Mouse (Mus musculus): Measurements from ENCODE around the gene Sfxn3. TPM values are rescaled to one million over a fixed set of nuclear protein-coding genes. Genes with fewer than 3 reads are reported as not detected.

Sfxn3 gene
- polyA plus RNA-seq (2012; rRNA removed) = 10.2 and 11.4 TPM in 2 replicates

- under 1% methylated on average over 26 of the region's 26 CpGs for WGBS
- DNase-seq (ENCODE audit: low read depth, low spot score) = no peak
Measured at GRCm38 (mm10) chr19:45047417-45047934, at the start of gene Sfxn3. Sfxn3 (plus strand) TSS chr19:45047503.

- no peak for DNase-seq (ENCODE audit: low read depth, low spot score)
- 79% methylated on average over 11 of the region's 11 CpGs for WGBS
Measured at GRCm38 (mm10) chr19:44997786-44998185, 49.5 kb upstream of the Sfxn3 start.

GRCm38 (mm10) chr19:44999647-45000046 lies 47.7 kb upstream of the Sfxn3 start:
- DNase-seq (ENCODE audit: low read depth, low spot score) = no peak
- WGBS = 84% methylated on average over 8 of the region's 8 CpGs

DNA sequence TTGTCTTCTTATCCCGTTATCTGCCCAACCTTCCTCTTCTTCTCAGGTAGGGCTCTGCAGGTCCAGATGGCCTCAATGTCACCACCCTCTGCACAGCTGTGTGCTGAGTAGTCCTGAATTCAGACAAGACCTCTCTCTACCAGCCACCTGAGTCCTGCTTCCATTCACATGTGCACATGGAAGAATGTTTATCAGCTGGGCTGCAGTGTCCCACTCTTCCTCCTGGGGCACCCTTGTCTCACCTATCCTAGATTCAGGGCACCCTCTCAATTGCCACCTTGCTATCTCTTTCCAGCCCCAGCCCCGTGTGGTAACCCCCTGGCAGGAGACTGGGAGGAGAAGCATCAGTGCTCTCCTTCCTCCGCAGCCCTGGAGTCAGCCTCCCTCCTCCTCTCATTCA lies 45.0 kb upstream of the Sfxn3 start:
- DNase-seq (ENCODE audit: low read depth, low spot score) = no peak

DNA sequence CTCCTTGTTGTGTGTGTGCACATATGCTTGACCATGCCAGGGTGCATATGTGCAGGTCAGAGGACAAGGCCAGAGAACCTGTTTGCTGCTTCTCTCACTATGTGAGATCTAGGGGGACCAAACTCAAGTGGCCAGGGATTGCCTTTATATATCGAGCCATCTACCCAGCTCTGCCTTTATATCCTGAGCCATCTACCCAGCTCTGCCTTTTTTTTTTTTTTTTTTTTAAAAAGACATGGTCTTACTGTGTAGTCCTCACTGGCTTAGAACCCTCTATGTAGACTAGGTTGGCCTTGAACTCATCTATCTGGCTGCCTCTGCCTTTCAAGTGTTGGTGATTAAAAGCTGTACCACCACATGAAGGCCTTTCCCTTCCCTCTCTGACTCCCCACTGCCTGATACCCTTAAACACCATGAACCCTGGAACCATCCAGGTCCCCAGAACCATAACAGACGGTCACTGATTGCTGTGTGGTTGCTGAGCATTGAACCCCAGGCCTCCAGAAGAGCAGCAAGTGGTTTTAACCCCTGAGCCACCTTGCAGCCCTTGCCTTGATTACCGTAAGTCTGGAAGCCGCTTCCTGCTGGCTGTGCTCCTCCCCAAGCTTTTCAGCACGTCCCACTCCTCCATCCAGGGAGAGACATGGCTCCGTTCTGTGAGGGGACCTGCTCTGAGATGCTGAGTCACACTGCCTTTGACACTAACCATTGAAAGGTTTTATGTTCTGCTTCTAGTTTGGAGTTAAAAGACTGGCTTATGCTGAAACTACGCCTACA lies 43.4 kb upstream of the Sfxn3 start:
- DNase-seq (ENCODE audit: low read depth, low spot score) = no peak
- 87% methylated on average over 7 of the region's 7 CpGs for WGBS

More for the DNA sequence above, 45.0 kb upstream of the Sfxn3 start:
- 62% methylated on average over 3 of the region's 3 CpGs for WGBS

DNA sequence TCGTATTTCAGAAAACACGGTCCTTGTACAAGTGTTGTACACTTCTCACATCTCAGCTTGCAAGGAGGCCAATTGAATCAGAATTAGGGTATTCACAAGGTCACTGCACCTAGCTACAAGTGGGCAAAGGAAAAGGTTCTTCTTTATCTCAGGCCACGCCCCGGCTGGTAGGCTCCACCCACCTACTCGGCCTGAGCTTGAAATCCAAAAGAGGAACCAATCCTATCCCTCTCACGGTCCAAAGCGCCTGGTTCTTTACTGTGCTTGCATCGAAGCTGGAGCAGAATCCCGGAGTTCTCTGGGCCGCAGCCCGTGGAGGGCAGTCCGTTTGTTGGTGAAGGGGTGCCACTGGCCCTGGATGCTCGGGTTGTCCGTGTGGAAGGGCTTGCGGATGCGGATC lies 41.9 kb upstream of the Sfxn3 start, which contains the start of gene Twnk:
Gene Twnk, plus strand, starts transcription at position 220 of the 400 bp plus-strand sequence.
- DNase-seq (ENCODE audit: low read depth, low spot score) = no peak
- WGBS = 7% methylated on average over 16 of the region's 16 CpGs

GRCm38 (mm10) chr19:45005957-45006712 lies 41.2 kb upstream of the Sfxn3 start, which contains the start of gene Mrpl43:
Mrpl43 (minus strand) TSS chr19:45006442.
- DNase-seq (ENCODE audit: low read depth, low spot score) = no peak
- under 1% methylated on average over 82 of the region's 82 CpGs for WGBS

GRCm38 (mm10) chr19:45007021-45007420 lies 40.3 kb upstream of the Sfxn3 start:
- 12% methylated on average over 17 of the region's 17 CpGs for WGBS

DNA sequence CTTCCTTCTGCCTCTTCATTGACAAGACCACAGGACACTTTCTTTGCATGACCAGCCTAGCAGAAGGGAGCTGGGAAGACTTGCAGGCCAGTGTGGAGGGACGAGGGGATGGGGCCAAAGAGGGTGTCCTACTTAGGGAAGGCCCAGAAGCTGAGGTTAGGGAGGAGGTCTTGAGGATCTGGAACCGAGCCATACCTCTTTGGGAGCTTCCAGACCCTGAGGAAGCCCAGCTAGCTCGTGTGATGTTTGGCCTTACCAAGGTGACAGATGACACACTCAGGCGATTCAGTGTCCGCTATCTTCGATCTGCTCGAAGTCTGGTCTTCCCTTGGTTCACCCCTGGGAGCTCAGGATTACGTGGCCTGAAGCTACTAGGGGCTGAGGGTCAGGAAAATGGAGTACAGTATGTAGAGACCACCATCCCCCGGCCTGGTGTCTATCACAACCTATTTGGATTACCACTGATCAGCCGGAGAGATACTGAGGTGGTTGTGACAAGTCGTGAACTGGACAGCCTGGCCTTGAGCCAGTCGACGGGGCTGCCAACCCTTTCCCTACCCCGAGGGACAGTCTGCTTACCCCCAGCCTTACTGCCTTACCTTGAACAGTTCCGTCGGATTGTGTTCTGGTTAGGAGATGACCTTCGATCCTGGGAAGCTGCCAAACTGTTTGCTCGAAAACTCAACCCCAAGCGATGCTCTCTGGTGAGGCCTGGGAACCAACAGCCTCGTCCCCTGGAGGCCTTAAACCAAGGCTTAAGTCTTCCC lies 39.7 kb upstream of the Sfxn3 start:
- DNase-seq (ENCODE audit: low read depth, low spot score) = no peak
- 48% methylated on average over 20 of the region's 20 CpGs for WGBS

More at GRCm38 (mm10) chr19:45007021-45007420, 40.3 kb upstream of the Sfxn3 start:
- no peak for DNase-seq (ENCODE audit: low read depth, low spot score)

DNA sequence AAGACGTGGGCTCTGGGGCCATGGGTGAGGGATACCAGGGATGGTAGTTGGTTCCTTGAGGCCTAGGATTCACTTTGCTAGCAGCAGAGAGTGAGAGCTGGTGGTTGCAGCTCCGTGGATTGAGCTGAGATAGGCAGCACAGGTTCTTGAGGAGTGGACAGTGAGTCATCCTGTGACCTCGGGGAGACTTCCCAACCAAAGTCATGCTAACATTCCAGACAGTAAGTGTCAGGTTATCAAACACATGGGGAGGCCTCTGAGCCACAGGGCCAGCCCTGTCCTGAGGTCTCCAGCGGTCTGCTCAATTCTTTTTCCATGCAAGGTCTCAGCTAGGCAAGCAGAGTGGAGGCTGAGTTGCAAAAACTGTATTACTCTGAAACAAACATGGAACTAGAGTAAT lies 36.7 kb upstream of the Sfxn3 start:
- DNase-seq (ENCODE audit: low read depth, low spot score) = no peak
- WGBS = 80% methylated on average over 4 of the region's 4 CpGs

- no peak for DNase-seq (ENCODE audit: low read depth, low spot score)
- 87% methylated on average over 8 of the region's 8 CpGs for WGBS
Measured at GRCm38 (mm10) chr19:45012219-45012618, 35.1 kb upstream of the Sfxn3 start.

GRCm38 (mm10) chr19:45012636-45013035 lies 34.7 kb upstream of the Sfxn3 start:
- DNase-seq (ENCODE audit: low read depth, low spot score) = no peak
- 26% methylated on average over 6 of the region's 6 CpGs for WGBS

- WGBS = 32% methylated on average over 6 of the region's 6 CpGs
- no peak for DNase-seq (ENCODE audit: low read depth, low spot score)
Measured at GRCm38 (mm10) chr19:45013581-45014225, 33.6 kb upstream of the Sfxn3 start.

GRCm38 (mm10) chr19:45014335-45014971 lies 32.9 kb upstream of the Sfxn3 start, which contains the start of gene Lzts2:
Lzts2 (plus strand) TSS chr19:45014414.
- DNase-seq (ENCODE audit: low read depth, low spot score) = peak; percentile 78
- 9% methylated on average over 10 of the region's 10 CpGs for WGBS

GRCm38 (mm10) chr19:45014981-45015402 lies 32.3 kb upstream of the Sfxn3 start:
- no peak for DNase-seq (ENCODE audit: low read depth, low spot score)
- WGBS = under 1% methylated on average over 25 of the region's 25 CpGs

- under 1% methylated on average over 34 of the region's 34 CpGs for WGBS
- DNase-seq (ENCODE audit: low read depth, low spot score) = no peak
Measured at GRCm38 (mm10) chr19:45015518-45016281, 31.6 kb upstream of the Sfxn3 start.

- under 1% methylated on average over 18 of the region's 18 CpGs for WGBS
- DNase-seq (ENCODE audit: low read depth, low spot score) = no peak
Measured at GRCm38 (mm10) chr19:45016341-45017215, 30.7 kb upstream of the Sfxn3 start.
